Mouse (Mus musculus) hindbrain, postnatal 0 days (tissue): ENCODE data around the gene Gm36079. TPM values are rescaled to one million over a fixed set of nuclear protein-coding genes. Genes with fewer than 3 reads are reported as not detected.
"Not testable (repeated sequence)": the region's sequence is repeated elsewhere in the genome, so short reads cannot be mapped to it uniquely, and the experiment has no call there.

ENCODE experiments used
- ATAC-seq: fragments of 200-750 bp; cut with Nextera tagmentation; 2 replicates; pipeline ENCODE4 v1.8.0; 2017; ENCODE audit warnings: mild to moderate bottlenecking, moderate TSS enrichment, moderate library complexity
- DNase-seq: peaks from one replicate; pipeline ENCODE4 v3.0.0-alpha.2; 2015; ENCODE audit warnings: low spot score
- H3K27ac ChIP-seq: fragments of 300-500 bp; sonication (generic); 2 replicates; pipeline ENCODE4 v1.5.1; 2014; ENCODE audit warnings: mild to moderate bottlenecking
- H3K27me3 ChIP-seq: fragments of 300-500 bp; sonication (generic); 2 replicates; pipeline ENCODE4 v1.6.1; 2014; ENCODE audit warnings: low read length, mixed read lengths; ENCODE audit not compliant: insufficient read depth
- H3K36me3 ChIP-seq: fragments of 300-500 bp; sonication (generic); 2 replicates; pipeline ENCODE4 v1.6.1; 2014; ENCODE audit warnings: low read length, mixed read lengths; ENCODE audit not compliant: insufficient read depth
- H3K4me1 ChIP-seq: fragments of 300-500 bp; sonication (generic); 2 replicates; pipeline ENCODE4 v1.6.1; 2014; ENCODE audit warnings: antibody characterized with exemption, low read length, mixed read lengths; ENCODE audit not compliant: insufficient read depth
- H3K4me2 ChIP-seq: fragments of 300-500 bp; sonication (generic); 2 replicates; pipeline ENCODE4 v1.6.1; 2014; ENCODE audit warnings: low read depth, mild to moderate bottlenecking, low read length, moderate library complexity, mixed read lengths
- H3K4me3 ChIP-seq: fragments of 300-500 bp; sonication (generic); 2 replicates; pipeline ENCODE4 v1.5.1; 2014; ENCODE audit warnings: low read length
- H3K9ac ChIP-seq: fragments of 300-500 bp; sonication (generic); replicated peaks from 2 replicates; pipeline ENCODE4 v1.6.1; 2014; ENCODE audit warnings: mild to moderate bottlenecking, low read length, moderate library complexity, mixed read lengths
- H3K9me3 ChIP-seq: fragments of 300-500 bp; sonication (generic); 2 replicates; pipeline ENCODE4 v1.6.1; 2016; ENCODE audit warnings: low read length, mixed read lengths
- WGBS: fragments of 180-500 bp; shearing (Covaris S2); extraction: QIAGEN DNeasy Blood & Tissue Kit; methylation state at CpG from one replicate; pipeline ENCODE4 v1.1.7; 2014; 5-methylcytosine and 5-hydroxymethylcytosine counted together
- polyA plus RNA-seq: library from polyadenylated mRNA; unstranded; fragments of >200 nt; fragmentation: Nextera tagmentation; extraction: Ambion mirVana; gene quantifications from 2 replicates; pipeline ENCODE4 v1.2.1, GENCODE M21; 2015
- total RNA-seq: library from RNA; depleted of rRNA; stranded (reverse); fragments of >200 nt; gene quantifications from 2 replicates; pipeline ENCODE4 v1.2.3, GENCODE M21; 2014; rRNA removed

The Gm36079 gene
- total and polyA plus RNA-seq, 2 experiments from 2014 or later, result not detected

GRCm38 (mm10) chr13:119991264-119991663 is 35.5 kb downstream of the Gm36079 start:
- H3K27me3 ChIP-seq, H3K9me3 ChIP-seq, H3K4me1 ChIP-seq, H3K4me3 ChIP-seq, H3K9ac ChIP-seq, DNase-seq, H3K36me3 ChIP-seq, H3K4me2 ChIP-seq, H3K27ac ChIP-seq: not testable (repeated sequence)
- peak; percentile 49; the same call in 1 of the 2 replicates for ATAC-seq
- no CpG with 5 or more reads among the region's 13 CpGs for WGBS

Other genes with a start within 250 kb of the Gm36079 start
- gene Zfp131, start 236.1 kb downstream of the Gm36079 start, total RNA-seq, result 21.1 and 27.7 TPM in 2 replicates
- 26.3 and 29.6 TPM in 2 replicates for gene Zfp131, start 236.1 kb downstream of the Gm36079 start, polyA plus RNA-seq
- 0.47 TPM in 1 of 2 replicates, not detected in the other for gene AF067063, start 196.8 kb downstream of the Gm36079 start, total RNA-seq
- not detected in 2 replicates for gene AF067063, start 196.8 kb downstream of the Gm36079 start, polyA plus RNA-seq
- not detected in 2 replicates for gene D13Ertd608e, start 191.0 kb downstream of the Gm36079 start, total RNA-seq
- gene D13Ertd608e, start 191.0 kb downstream of the Gm36079 start, polyA plus RNA-seq, result not detected in 2 replicates
- gene Tcstv1, start 132.2 kb downstream of the Gm36079 start, total RNA-seq, result not detected in 2 replicates
- gene Tcstv1, start 132.2 kb downstream of the Gm36079 start, polyA plus RNA-seq, result not detected in 2 replicates
- gene Gm21761, start 97.7 kb downstream of the Gm36079 start, total RNA-seq, result not detected in 2 replicates
- not detected in 2 replicates for gene Gm21761, start 97.7 kb downstream of the Gm36079 start, polyA plus RNA-seq
- not detected in 2 replicates for gene B020031M17Rik, start 76.2 kb downstream of the Gm36079 start, total RNA-seq
- not detected in 2 replicates for gene B020031M17Rik, start 76.2 kb downstream of the Gm36079 start, polyA plus RNA-seq
- gene Gm21188, start 25.2 kb upstream of the Gm36079 start, total RNA-seq, result not detected in 2 replicates
- gene Gm21188, start 25.2 kb upstream of the Gm36079 start, polyA plus RNA-seq, result 0.24 TPM in 1 of 2 replicates, not detected in the other
- gene Gm20767, start 113.2 kb upstream of the Gm36079 start, total RNA-seq, result not detected in 2 replicates
- not detected in 2 replicates for gene Gm20767, start 113.2 kb upstream of the Gm36079 start, polyA plus RNA-seq
- gene Gm21818, start 145.4 kb upstream of the Gm36079 start, total RNA-seq, result not detected in 2 replicates
- not detected in 2 replicates for gene Gm21818, start 145.4 kb upstream of the Gm36079 start, polyA plus RNA-seq
- not detected in 2 replicates for gene Gm21762, start 188.9 kb upstream of the Gm36079 start, total RNA-seq
- gene Gm21762, start 188.9 kb upstream of the Gm36079 start, polyA plus RNA-seq, result not detected in 2 replicates
- gene Gm21731, start 212.1 kb upstream of the Gm36079 start, total RNA-seq, result not detected in 2 replicates
- gene Gm21731, start 212.1 kb upstream of the Gm36079 start, polyA plus RNA-seq, result not detected in 2 replicates
- gene AF067061, start 236.1 kb upstream of the Gm36079 start, total RNA-seq, result not detected in 2 replicates
- not detected in 2 replicates for gene AF067061, start 236.1 kb upstream of the Gm36079 start, polyA plus RNA-seq